Mouse (Mus musculus): ENCODE measurements at regions not wholly inside any gene's neighbourhood (a gene's known extent, or its start where the extent isn't known, plus 50 kb on each side); places are given as distances from the start of the nearest gene placed in this dataset.
"Not testable (repeated sequence)": the region's sequence is repeated elsewhere in the genome, so short reads cannot be mapped to it uniquely, and the experiment has no call there.

GRCm38 (mm10) chrX:103129347-103129746 is 57.1 kb downstream of the Nap1l2 start:
- not testable (repeated sequence) for H3K27me3 ChIP-seq (ENCODE audit: control insufficient read depth, insufficient read depth, low read length, poor library complexity, severe bottlenecking); H3K4me1 ChIP-seq (ENCODE audit: control insufficient read depth, insufficient read depth, low read length); H3K9me3 ChIP-seq (replicated peaks; ENCODE audit: control insufficient read depth, insufficient read depth, low read length, poor library complexity, severe bottlenecking); H3K36me3 ChIP-seq (ENCODE audit: control insufficient read depth, insufficient read depth, low read length, poor library complexity, severe bottlenecking)
- Histone ChIP-seq H3K9ac (ENCODE audit: low read depth, poor library complexity, severe bottlenecking) (peak overlapping the region; percentile 64), H3K4me3 (ENCODE audit: low read depth, low read length) (peak overlapping the region; percentile 70), H3K27ac (ENCODE audit: insufficient read depth, low read length) (peak overlapping the region; percentile 41)

- no peak for TF ChIP-seq EP300 (IDR thresholded peaks at IDR 0.05; ENCODE audit: insufficient read depth, low read depth, low read length)
- no peak for TF ChIP-seq POLR2A (IDR thresholded peaks at IDR 0.05; ENCODE audit: insufficient read depth, low read length)
- no peak for TF ChIP-seq CTCF (IDR thresholded peaks at IDR 0.05; ENCODE audit: low read depth, low read length)
- no peaks in the 10 kb centered on the region for H3K4me1 ChIP-seq (ENCODE audit: control insufficient read depth, insufficient read depth, low read length)
- H3K27me3 ChIP-seq (ENCODE audit: control insufficient read depth, insufficient read depth, low read length, poor library complexity, severe bottlenecking) = no peaks in the 10 kb centered on the region
- H3K9me3 ChIP-seq (replicated peaks; ENCODE audit: control insufficient read depth, insufficient read depth, low read length, poor library complexity, severe bottlenecking) = 0 out of 2 replicates have a peak, but pooled peaks cover 2% of the 10 kb centered on the region
- no peaks in the 10 kb centered on the region for H3K36me3 ChIP-seq (ENCODE audit: control insufficient read depth, insufficient read depth, low read length, poor library complexity, severe bottlenecking)
- H3K27ac ChIP-seq (ENCODE audit: insufficient read depth, low read length) = no peak overlapping the region
- H3K4me3 ChIP-seq (ENCODE audit: low read depth, low read length) = no peak overlapping the region
- no peak overlapping the region for H3K9ac ChIP-seq (ENCODE audit: low read depth, poor library complexity, severe bottlenecking)
Measured at GRCm38 (mm10) chrX:103109181-103109580, 77.3 kb downstream of the Nap1l2 start.

- H3K9ac ChIP-seq (ENCODE audit: low read depth, poor library complexity, severe bottlenecking); H3K4me1 ChIP-seq (ENCODE audit: control insufficient read depth, insufficient read depth, low read length); H3K36me3 ChIP-seq (ENCODE audit: control insufficient read depth, insufficient read depth, low read length, poor library complexity, severe bottlenecking); H3K27ac ChIP-seq (ENCODE audit: insufficient read depth, low read length); H3K4me3 ChIP-seq (ENCODE audit: low read depth, low read length); H3K27me3 ChIP-seq (ENCODE audit: control insufficient read depth, insufficient read depth, low read length, poor library complexity, severe bottlenecking); H3K9me3 ChIP-seq (replicated peaks; ENCODE audit: control insufficient read depth, insufficient read depth, low read length, poor library complexity, severe bottlenecking): not testable (repeated sequence)
Measured at GRCm38 (mm10) chrX:103067730-103068621, 118.5 kb downstream of the Nap1l2 start.

- H3K36me3 ChIP-seq (ENCODE audit: control insufficient read depth, insufficient read depth, low read length, poor library complexity, severe bottlenecking); H3K27ac ChIP-seq (ENCODE audit: insufficient read depth, low read length); H3K9me3 ChIP-seq (replicated peaks; ENCODE audit: control insufficient read depth, insufficient read depth, low read length, poor library complexity, severe bottlenecking); H3K27me3 ChIP-seq (ENCODE audit: control insufficient read depth, insufficient read depth, low read length, poor library complexity, severe bottlenecking); H3K4me1 ChIP-seq (ENCODE audit: control insufficient read depth, insufficient read depth, low read length); H3K9ac ChIP-seq (ENCODE audit: low read depth, poor library complexity, severe bottlenecking); H3K4me3 ChIP-seq (ENCODE audit: low read depth, low read length): not testable (repeated sequence)
Measured at GRCm38 (mm10) chrX:103067107-103067506, 119.3 kb downstream of the Nap1l2 start.

GRCm38 (mm10) chrX:103026256-103027028 is 98.3 kb downstream of the 1700018G05Rik start:
- no peak overlapping the region for H3K9ac ChIP-seq (ENCODE audit: low read depth, poor library complexity, severe bottlenecking)
- H3K4me3 ChIP-seq (ENCODE audit: low read depth, low read length) = peak overlapping the region; percentile 48
- H3K27me3 ChIP-seq (ENCODE audit: control insufficient read depth, insufficient read depth, low read length, poor library complexity, severe bottlenecking) = no peaks in the 10 kb centered on the region
- H3K27ac ChIP-seq (ENCODE audit: insufficient read depth, low read length) = no peak overlapping the region
- TF ChIP-seq CTCF (IDR thresholded peaks at IDR 0.05; ENCODE audit: low read depth, low read length) (no peak), POLR2A (IDR thresholded peaks at IDR 0.05; ENCODE audit: insufficient read depth, low read length) (no peak), EP300 (IDR thresholded peaks at IDR 0.05; ENCODE audit: insufficient read depth, low read depth, low read length) (no peak)
- no peaks in the 10 kb centered on the region for H3K4me1 ChIP-seq (ENCODE audit: control insufficient read depth, insufficient read depth, low read length)
- no peaks in the 10 kb centered on the region for H3K36me3 ChIP-seq (ENCODE audit: control insufficient read depth, insufficient read depth, low read length, poor library complexity, severe bottlenecking)
- H3K9me3 ChIP-seq (replicated peaks; ENCODE audit: control insufficient read depth, insufficient read depth, low read length, poor library complexity, severe bottlenecking) = no peaks in the 10 kb centered on the region

GRCm38 (mm10) chrX:103025495-103025894 is 97.3 kb downstream of the 1700018G05Rik start:
- H3K27ac ChIP-seq (ENCODE audit: insufficient read depth, low read length); H3K9ac ChIP-seq (ENCODE audit: low read depth, poor library complexity, severe bottlenecking); H3K36me3 ChIP-seq (ENCODE audit: control insufficient read depth, insufficient read depth, low read length, poor library complexity, severe bottlenecking); H3K4me3 ChIP-seq (ENCODE audit: low read depth, low read length); H3K9me3 ChIP-seq (replicated peaks; ENCODE audit: control insufficient read depth, insufficient read depth, low read length, poor library complexity, severe bottlenecking); H3K4me1 ChIP-seq (ENCODE audit: control insufficient read depth, insufficient read depth, low read length); H3K27me3 ChIP-seq (ENCODE audit: control insufficient read depth, insufficient read depth, low read length, poor library complexity, severe bottlenecking): not testable (repeated sequence)
- TF ChIP-seq CTCF (IDR thresholded peaks at IDR 0.05; ENCODE audit: low read depth, low read length) = peak; percentile 24

- H3K27ac ChIP-seq (ENCODE audit: insufficient read depth, low read length); H3K4me3 ChIP-seq (ENCODE audit: low read depth, low read length); H3K4me1 ChIP-seq (ENCODE audit: control insufficient read depth, insufficient read depth, low read length): not testable (repeated sequence)
Measured at GRCm38 (mm10) chrX:103013425-103014057, 85.4 kb downstream of the 1700018G05Rik start.

GRCm38 (mm10) chrX:103012298-103013243 is 84.4 kb downstream of the 1700018G05Rik start:
- H3K9me3 ChIP-seq (replicated peaks; ENCODE audit: control insufficient read depth, insufficient read depth, low read length, poor library complexity, severe bottlenecking); H3K27ac ChIP-seq (ENCODE audit: insufficient read depth, low read length); H3K4me1 ChIP-seq (ENCODE audit: control insufficient read depth, insufficient read depth, low read length); H3K36me3 ChIP-seq (ENCODE audit: control insufficient read depth, insufficient read depth, low read length, poor library complexity, severe bottlenecking); H3K4me3 ChIP-seq (ENCODE audit: low read depth, low read length); H3K27me3 ChIP-seq (ENCODE audit: control insufficient read depth, insufficient read depth, low read length, poor library complexity, severe bottlenecking); H3K9ac ChIP-seq (ENCODE audit: low read depth, poor library complexity, severe bottlenecking): not testable (repeated sequence)

More at GRCm38 (mm10) chrX:103013425-103014057, 85.4 kb downstream of the 1700018G05Rik start:
- not testable (repeated sequence) for H3K36me3 ChIP-seq (ENCODE audit: control insufficient read depth, insufficient read depth, low read length, poor library complexity, severe bottlenecking); H3K9ac ChIP-seq (ENCODE audit: low read depth, poor library complexity, severe bottlenecking); H3K27me3 ChIP-seq (ENCODE audit: control insufficient read depth, insufficient read depth, low read length, poor library complexity, severe bottlenecking); H3K9me3 ChIP-seq (replicated peaks; ENCODE audit: control insufficient read depth, insufficient read depth, low read length, poor library complexity, severe bottlenecking)
